Mouse (Mus musculus): Measurements from ENCODE around the gene Hhipl1. TPM values are rescaled to one million over a fixed set of nuclear protein-coding genes. Genes with fewer than 3 reads are reported as not detected.

Hhipl1 gene
- polyA plus RNA-seq, 1 experiment from 2014 or later = 0.84 TPM

DNA sequence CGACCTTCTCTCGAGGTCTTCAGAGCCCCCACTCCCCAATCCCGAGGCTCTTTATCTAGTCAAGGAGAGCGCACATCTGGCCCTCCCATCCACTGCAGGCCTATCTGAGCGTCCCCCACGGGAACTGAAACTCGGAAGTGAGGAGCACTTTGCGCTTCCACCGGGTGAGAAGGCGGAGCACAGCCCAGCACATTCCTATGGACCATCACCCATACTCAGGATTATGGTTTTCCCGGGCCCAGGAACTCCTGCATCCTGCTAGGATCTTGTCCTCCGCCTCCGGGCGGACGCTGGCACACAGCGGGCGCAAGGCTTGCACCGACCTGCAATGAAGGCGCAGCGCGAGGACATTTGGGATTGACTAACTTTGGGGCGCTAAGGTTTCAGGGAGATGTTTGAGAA, 27.4 kb downstream of the Hhipl1 start:
- Histone ChIP-seq H3K9ac (ENCODE audit: low read length) (peak overlapping the region; percentile 54), H3K27me3 (ENCODE audit: control insufficient read depth, insufficient read depth, low read length) (peaks cover 45% of the 10 kb centered on the region), H3K4me1 (ENCODE audit: control insufficient read depth in 2 of 2, insufficient read depth in 2 of 2, low read length in 2 of 2) (peaks cover 15 to 24% of the 10 kb centered on the region in 2 experiments), H3K36me3 (ENCODE audit: control insufficient read depth, insufficient read depth, low read length) (no peaks in the 10 kb centered on the region), H3K27ac (replicated peaks in 1 of 2; ENCODE audit: control insufficient read depth in 1 of 2, insufficient read depth in 1 of 2, low read depth in 2 of 2, low read length in 2 of 2) (peak overlapping the region; percentile 36 to 63; a peak in 2 of 4 replicates), H3K4me3 (ENCODE audit: control insufficient read depth in 1 of 2, insufficient read depth in 1 of 2, low read depth in 1 of 2, low read length in 2 of 2) (peak overlapping the region; percentile 46 to 74), H3K9me3 (ENCODE audit: control insufficient read depth, low read length) (no peaks in the 10 kb centered on the region), H3K4me2 (ENCODE audit: low read length) (peak overlapping the region; percentile 97)
- WGBS = under 1% methylated on average over 22 of the region's 22 CpGs
- ATAC-seq (ENCODE audit: insufficient number of reproducible peaks, insufficient read depth, low FRiP score, low read depth) = no peak

GRCm38 (mm10) chr12:108333895-108334445, 27.9 kb downstream of the Hhipl1 start, which contains the start of gene Cyp46a1:
Gene Cyp46a1, plus strand, starts transcription at chr12:108334381.
- under 1% methylated on average over 24 of the region's 56 CpGs for WGBS
- H3K27me3 ChIP-seq (ENCODE audit: control insufficient read depth, insufficient read depth, low read length) = peaks cover 40% of the 10 kb centered on the region
- H3K4me1 ChIP-seq (ENCODE audit: control insufficient read depth in 2 of 2, insufficient read depth in 2 of 2, low read length in 2 of 2) = peaks cover 16 to 27% of the 10 kb centered on the region in 2 experiments
- H3K9me3 ChIP-seq (ENCODE audit: control insufficient read depth, low read length) = no peaks in the 10 kb centered on the region
- peak within 1 kb of the TSS; percentile 64 to 74 for H3K4me3 ChIP-seq (ENCODE audit: control insufficient read depth in 1 of 2, insufficient read depth in 1 of 2, low read depth in 1 of 2, low read length in 2 of 2)
- peak within 1 kb of the TSS; percentile 36 to 77; a peak in 3 of 4 replicates for H3K27ac ChIP-seq (replicated peaks in 1 of 2; ENCODE audit: control insufficient read depth in 1 of 2, insufficient read depth in 1 of 2, low read depth in 2 of 2, low read length in 2 of 2)
- ATAC-seq (ENCODE audit: insufficient number of reproducible peaks, insufficient read depth, low FRiP score, low read depth) = peak; percentile 95
- H3K36me3 ChIP-seq (ENCODE audit: control insufficient read depth, insufficient read depth, low read length) = no peaks in the 10 kb centered on the region
- H3K4me2 ChIP-seq (ENCODE audit: low read length) = peak within 1 kb of the TSS; percentile 97
- H3K9ac ChIP-seq (ENCODE audit: low read length) = peak within 1 kb of the TSS; percentile 73

DNA sequence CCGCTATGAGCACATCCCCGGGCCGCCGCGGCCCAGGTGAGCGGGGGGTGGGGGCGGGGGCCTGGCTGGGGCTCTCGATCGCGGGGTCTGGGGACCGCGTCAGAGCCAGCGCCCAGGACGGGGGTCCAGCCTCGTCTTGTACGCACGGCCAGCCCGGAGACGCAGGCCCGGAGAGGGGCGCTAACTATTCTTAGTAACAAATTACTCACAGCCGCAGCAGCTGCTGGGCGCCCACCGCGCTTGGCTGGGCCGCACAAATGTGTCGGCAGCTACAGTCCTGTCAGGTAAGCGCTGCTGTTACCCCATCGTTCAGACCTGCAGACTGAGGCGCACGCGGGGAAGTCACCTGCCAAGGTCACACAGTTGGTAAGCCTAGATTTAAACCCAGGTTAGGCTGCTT, 28.5 kb downstream of the Hhipl1 start:
- Histone ChIP-seq H3K36me3 (ENCODE audit: control insufficient read depth, insufficient read depth, low read length) (no peaks in the 10 kb centered on the region), H3K4me1 (ENCODE audit: control insufficient read depth in 2 of 2, insufficient read depth in 2 of 2, low read length in 2 of 2) (peaks cover 17 to 27% of the 10 kb centered on the region in 2 experiments), H3K9ac (ENCODE audit: low read length) (peak overlapping the region; percentile 73), H3K27ac (replicated peaks in 1 of 2; ENCODE audit: control insufficient read depth in 1 of 2, insufficient read depth in 1 of 2, low read depth in 2 of 2, low read length in 2 of 2) (peak overlapping the region in 1 of 2 experiments; percentile 77; a peak in 2 of 4 replicates), H3K9me3 (ENCODE audit: control insufficient read depth, low read length) (no peaks in the 10 kb centered on the region), H3K4me2 (ENCODE audit: low read length) (peak overlapping the region; percentile 97), H3K27me3 (ENCODE audit: control insufficient read depth, insufficient read depth, low read length) (peaks cover 34% of the 10 kb centered on the region), H3K4me3 (ENCODE audit: control insufficient read depth in 1 of 2, insufficient read depth in 1 of 2, low read depth in 1 of 2, low read length in 2 of 2) (peak overlapping the region; percentile 64 to 74)
- 0 out of 2 replicates have a peak, but pooled peaks have one; percentile 5 for ATAC-seq (ENCODE audit: insufficient number of reproducible peaks, insufficient read depth, low FRiP score, low read depth)
- whole genome bisulfite sequencing = under 1% methylated on average over 28 of the region's 32 CpGs

DNA sequence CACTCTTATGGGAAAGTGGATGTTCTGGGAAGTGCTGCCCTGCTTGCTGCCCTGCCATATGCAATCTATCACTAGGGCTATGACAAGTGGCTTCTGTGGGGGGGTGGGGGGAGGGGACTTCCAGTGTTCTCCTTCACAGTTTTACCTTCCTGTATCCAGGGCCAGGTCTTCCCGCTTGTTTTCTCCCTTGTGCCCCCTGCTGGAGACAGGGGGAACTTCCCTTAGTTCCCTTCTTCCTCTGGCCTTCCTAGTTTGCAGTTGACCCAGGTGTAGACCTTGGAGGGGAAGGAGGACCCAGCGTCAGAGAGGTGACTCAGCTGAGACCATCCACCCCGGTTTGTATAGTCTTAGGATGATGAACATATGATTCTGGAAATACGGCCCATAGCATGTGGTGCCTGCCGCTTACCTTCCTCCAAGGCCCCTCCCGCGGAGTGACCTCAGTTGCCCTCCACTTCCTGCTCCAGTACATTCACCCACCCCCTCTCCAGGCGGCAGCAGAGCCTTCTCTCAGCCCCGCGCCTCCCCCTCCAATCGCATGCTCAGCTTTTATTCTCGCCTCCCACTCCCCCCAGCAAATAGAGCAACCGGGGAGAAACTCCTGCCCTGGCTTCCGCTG, 32.6 kb downstream of the Hhipl1 start:
- H3K36me3 ChIP-seq (ENCODE audit: control insufficient read depth, insufficient read depth, low read length) = no peaks in the 10 kb centered on the region
- H3K4me2 ChIP-seq (ENCODE audit: low read length) = no peak overlapping the region
- ATAC-seq (ENCODE audit: insufficient number of reproducible peaks, insufficient read depth, low FRiP score, low read depth) = no peak
- H3K27ac ChIP-seq (replicated peaks in 1 of 2; ENCODE audit: control insufficient read depth in 1 of 2, insufficient read depth in 1 of 2, low read depth in 2 of 2, low read length in 2 of 2) = no peak overlapping the region
- 19% methylated on average over 13 of the region's 14 CpGs for WGBS
- no peak overlapping the region for H3K9ac ChIP-seq (ENCODE audit: low read length)
- H3K4me1 ChIP-seq (ENCODE audit: control insufficient read depth in 2 of 2, insufficient read depth in 2 of 2, low read length in 2 of 2) = peaks cover 6 to 10% of the 10 kb centered on the region in 2 experiments; a peak in 2 of 4 replicates
- H3K9me3 ChIP-seq (ENCODE audit: control insufficient read depth, low read length) = no peaks in the 10 kb centered on the region
- peaks cover 20% of the 10 kb centered on the region; the same call in 1 of the 2 replicates for H3K27me3 ChIP-seq (ENCODE audit: control insufficient read depth, insufficient read depth, low read length)
- H3K4me3 ChIP-seq (ENCODE audit: control insufficient read depth in 1 of 2, insufficient read depth in 1 of 2, low read depth in 1 of 2, low read length in 2 of 2) = no peak overlapping the region

- no peak overlapping the region for H3K4me2 ChIP-seq (ENCODE audit: low read length)
- no peak for ATAC-seq (ENCODE audit: insufficient number of reproducible peaks, insufficient read depth, low FRiP score, low read depth)
- no peak overlapping the region for H3K27ac ChIP-seq (replicated peaks in 1 of 2; ENCODE audit: control insufficient read depth in 1 of 2, insufficient read depth in 1 of 2, low read depth in 2 of 2, low read length in 2 of 2)
- H3K4me3 ChIP-seq (ENCODE audit: control insufficient read depth in 1 of 2, insufficient read depth in 1 of 2, low read depth in 1 of 2, low read length in 2 of 2) = no peak overlapping the region
- WGBS = 72% methylated on average over 8 of the region's 8 CpGs
- H3K27me3 ChIP-seq (ENCODE audit: control insufficient read depth, insufficient read depth, low read length) = peaks cover 22% of the 10 kb centered on the region
- 0 out of 4 replicates have a peak, but pooled peaks cover 0 to 6% of the 10 kb centered on the region in 2 experiments for H3K4me1 ChIP-seq (ENCODE audit: control insufficient read depth in 2 of 2, insufficient read depth in 2 of 2, low read length in 2 of 2)
- no peaks in the 10 kb centered on the region for H3K9me3 ChIP-seq (ENCODE audit: control insufficient read depth, low read length)
- no peaks in the 10 kb centered on the region for H3K36me3 ChIP-seq (ENCODE audit: control insufficient read depth, insufficient read depth, low read length)
- no peak overlapping the region for H3K9ac ChIP-seq (ENCODE audit: low read length)
Observed at GRCm38 (mm10) chr12:108348151-108348550, 42.1 kb downstream of the Hhipl1 start.

DNA sequence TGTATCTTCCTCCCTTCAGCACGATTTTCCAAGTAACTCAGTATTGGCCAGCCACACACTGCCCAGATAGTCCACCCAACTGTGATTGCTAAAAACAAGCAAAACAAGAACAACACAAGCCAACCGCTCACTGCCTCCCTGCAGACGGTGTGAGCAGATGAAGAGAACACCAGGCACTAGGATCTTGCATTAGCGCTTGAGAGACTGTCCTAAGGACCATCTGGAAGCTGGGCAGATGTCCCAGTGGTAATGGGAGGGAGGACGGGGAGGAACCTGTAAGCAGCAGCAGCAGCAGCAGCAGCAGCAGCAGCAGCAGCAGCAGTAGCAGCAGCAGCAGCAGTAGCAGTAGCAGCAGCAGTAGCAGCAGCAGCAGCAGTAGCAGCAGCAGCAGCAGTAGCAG, 43.0 kb downstream of the Hhipl1 start:
- Histone ChIP-seq H3K9ac (ENCODE audit: low read length) (no peak overlapping the region), H3K4me3 (ENCODE audit: control insufficient read depth in 1 of 2, insufficient read depth in 1 of 2, low read depth in 1 of 2, low read length in 2 of 2) (no peak overlapping the region), H3K27ac (replicated peaks in 1 of 2; ENCODE audit: control insufficient read depth in 1 of 2, insufficient read depth in 1 of 2, low read depth in 2 of 2, low read length in 2 of 2) (no peak overlapping the region), H3K4me2 (ENCODE audit: low read length) (no peak overlapping the region), H3K9me3 (ENCODE audit: control insufficient read depth, low read length) (no peaks in the 10 kb centered on the region), H3K4me1 (ENCODE audit: control insufficient read depth in 2 of 2, insufficient read depth in 2 of 2, low read length in 2 of 2) (0 out of 4 replicates have a peak, but pooled peaks cover 0 to 6% of the 10 kb centered on the region in 2 experiments), H3K36me3 (ENCODE audit: control insufficient read depth, insufficient read depth, low read length) (no peaks in the 10 kb centered on the region), H3K27me3 (ENCODE audit: control insufficient read depth, insufficient read depth, low read length) (peaks cover 31% of the 10 kb centered on the region)
- WGBS = 64% methylated on average over 5 of the region's 5 CpGs
- ATAC-seq (ENCODE audit: insufficient number of reproducible peaks, insufficient read depth, low FRiP score, low read depth) = no peak

DNA sequence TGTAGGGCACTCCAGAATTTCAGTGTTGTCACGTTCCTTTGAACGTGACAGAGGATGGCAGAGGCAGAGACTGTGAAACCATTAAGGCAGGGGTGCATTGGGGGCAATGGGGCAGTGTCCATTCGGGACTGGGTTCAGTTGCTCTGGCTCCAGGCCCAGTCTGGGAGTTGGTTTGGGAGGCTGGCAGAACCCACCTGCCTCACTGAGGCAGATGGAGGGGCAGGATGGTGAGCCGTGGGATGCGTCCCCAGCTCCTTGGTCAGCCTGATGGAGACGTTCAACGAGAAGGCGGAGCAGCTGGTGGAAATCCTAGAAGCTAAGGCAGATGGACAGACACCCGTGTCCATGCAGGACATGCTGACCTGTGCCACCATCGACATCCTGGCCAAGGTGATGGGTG, 44.9 kb downstream of the Hhipl1 start:
- Histone ChIP-seq H3K9ac (ENCODE audit: low read length) (no peak overlapping the region), H3K4me1 (ENCODE audit: control insufficient read depth in 2 of 2, insufficient read depth in 2 of 2, low read length in 2 of 2) (0 out of 4 replicates have a peak, but pooled peaks cover 0 to 6% of the 10 kb centered on the region in 2 experiments), H3K27ac (replicated peaks in 1 of 2; ENCODE audit: control insufficient read depth in 1 of 2, insufficient read depth in 1 of 2, low read depth in 2 of 2, low read length in 2 of 2) (no peak overlapping the region), H3K9me3 (ENCODE audit: control insufficient read depth, low read length) (peaks cover 3% of the 10 kb centered on the region; the same call in 1 of the 2 replicates), H3K27me3 (ENCODE audit: control insufficient read depth, insufficient read depth, low read length) (peaks cover 36% of the 10 kb centered on the region), H3K4me3 (ENCODE audit: control insufficient read depth in 1 of 2, insufficient read depth in 1 of 2, low read depth in 1 of 2, low read length in 2 of 2) (no peak overlapping the region), H3K4me2 (ENCODE audit: low read length) (no peak overlapping the region), H3K36me3 (ENCODE audit: control insufficient read depth, insufficient read depth, low read length) (no peaks in the 10 kb centered on the region)
- 81% methylated on average over 10 of the region's 10 CpGs for whole genome bisulfite sequencing
- ATAC-seq (ENCODE audit: insufficient number of reproducible peaks, insufficient read depth, low FRiP score, low read depth) = no peak
